Mouse (Mus musculus): ENCODE measurements around the gene B9d2.

Gene B9d2

DNA sequence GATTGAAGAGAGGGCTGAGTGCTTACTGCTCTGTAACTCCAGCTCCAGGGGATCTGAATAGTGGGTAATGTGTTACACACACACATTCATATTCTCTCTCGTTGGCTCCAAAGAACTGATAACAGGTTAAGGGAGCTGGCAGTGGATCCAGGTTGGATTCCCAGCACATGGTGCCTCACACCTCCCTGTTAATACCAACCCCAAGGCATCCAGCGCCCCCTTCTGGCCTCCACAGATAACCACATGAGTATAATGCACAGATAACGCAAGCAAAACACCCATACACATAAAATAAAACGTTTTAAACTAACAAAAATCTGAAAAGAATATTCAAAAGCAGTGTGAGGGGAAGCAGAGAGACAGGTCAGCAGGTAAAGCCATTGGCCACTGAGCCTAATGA, 8.1 kb upstream of the B9d2 start:
- ATAC-seq (ENCODE audit: insufficient number of reproducible peaks, low FRiP score, low TSS enrichment): no peak

DNA sequence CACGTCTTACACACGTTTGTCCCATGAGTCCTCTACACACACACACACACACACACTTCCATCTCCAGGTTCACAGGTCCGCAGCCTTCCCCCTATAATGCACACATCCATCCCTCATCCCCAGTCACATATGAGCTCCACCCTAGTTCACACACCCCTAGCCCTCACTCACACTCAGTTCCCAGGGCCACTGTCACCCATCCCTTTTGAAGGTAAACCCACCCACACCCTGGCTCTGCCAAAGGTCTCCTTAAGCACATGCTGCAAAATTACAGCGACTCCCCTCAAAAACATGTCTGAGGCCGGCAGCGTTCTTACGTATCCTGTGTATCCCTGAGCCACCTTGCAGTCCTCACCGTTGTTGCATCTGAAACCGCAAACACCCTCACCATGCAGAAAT, 6.3 kb upstream of the B9d2 start:
- ATAC-seq (ENCODE audit: insufficient number of reproducible peaks, low FRiP score, low TSS enrichment): no peak

DNA sequence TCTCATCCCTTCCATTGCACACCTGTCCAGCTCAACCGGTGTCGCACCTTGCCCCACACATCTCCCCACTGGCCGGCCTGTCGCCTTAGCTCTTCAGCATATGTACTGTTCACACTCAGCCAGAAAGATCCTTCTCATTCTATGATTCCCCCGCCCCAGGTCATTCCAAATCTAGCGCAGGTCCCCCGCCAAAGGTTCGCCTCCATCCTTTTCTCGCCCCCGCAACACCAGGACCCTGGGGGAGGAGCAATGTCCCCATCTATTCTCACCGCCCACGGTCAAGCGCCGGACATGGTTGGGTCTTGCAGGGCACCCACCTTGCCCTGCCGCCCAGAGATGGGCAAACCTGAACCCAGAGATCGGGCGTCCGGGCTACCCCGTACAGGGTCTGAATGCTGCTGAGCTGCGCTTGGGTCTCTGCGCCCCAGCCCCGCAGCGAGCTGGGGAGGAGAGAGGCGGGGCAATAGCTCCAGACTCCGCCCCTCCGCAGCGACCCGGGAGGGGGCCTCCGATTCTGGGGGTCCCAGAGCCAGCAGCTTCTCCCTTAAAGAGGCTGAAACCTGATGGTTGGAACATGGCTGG, 5.8 kb upstream of the B9d2 start, which contains the start of gene Tmem91:
Gene Tmem91, minus strand, starts transcription at position 448 of the 582 bp plus-strand sequence.
- ATAC-seq (ENCODE audit: insufficient number of reproducible peaks, low FRiP score, low TSS enrichment): no peak

DNA sequence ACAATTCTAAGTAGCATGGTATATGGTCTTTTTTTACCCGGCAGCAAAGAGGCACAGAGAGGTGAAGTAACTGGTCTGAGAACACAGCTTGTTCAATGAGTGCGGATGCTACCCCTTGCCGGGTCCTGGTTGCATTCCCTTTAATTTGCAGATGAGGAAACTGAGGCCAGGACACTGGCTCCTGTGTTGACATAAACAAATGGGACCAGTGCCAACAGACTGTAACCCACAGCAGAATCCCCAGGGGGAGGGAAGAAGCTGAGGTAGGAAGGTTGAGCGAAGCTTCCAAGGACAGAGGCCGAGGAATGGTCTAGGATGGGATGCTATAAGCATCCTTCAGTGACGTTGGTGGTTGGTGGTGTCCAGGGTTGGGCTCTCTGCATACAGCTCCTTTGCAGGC, 5.2 kb upstream of the B9d2 start:
- no peak for ATAC-seq (ENCODE audit: insufficient number of reproducible peaks, low FRiP score, low TSS enrichment)

DNA sequence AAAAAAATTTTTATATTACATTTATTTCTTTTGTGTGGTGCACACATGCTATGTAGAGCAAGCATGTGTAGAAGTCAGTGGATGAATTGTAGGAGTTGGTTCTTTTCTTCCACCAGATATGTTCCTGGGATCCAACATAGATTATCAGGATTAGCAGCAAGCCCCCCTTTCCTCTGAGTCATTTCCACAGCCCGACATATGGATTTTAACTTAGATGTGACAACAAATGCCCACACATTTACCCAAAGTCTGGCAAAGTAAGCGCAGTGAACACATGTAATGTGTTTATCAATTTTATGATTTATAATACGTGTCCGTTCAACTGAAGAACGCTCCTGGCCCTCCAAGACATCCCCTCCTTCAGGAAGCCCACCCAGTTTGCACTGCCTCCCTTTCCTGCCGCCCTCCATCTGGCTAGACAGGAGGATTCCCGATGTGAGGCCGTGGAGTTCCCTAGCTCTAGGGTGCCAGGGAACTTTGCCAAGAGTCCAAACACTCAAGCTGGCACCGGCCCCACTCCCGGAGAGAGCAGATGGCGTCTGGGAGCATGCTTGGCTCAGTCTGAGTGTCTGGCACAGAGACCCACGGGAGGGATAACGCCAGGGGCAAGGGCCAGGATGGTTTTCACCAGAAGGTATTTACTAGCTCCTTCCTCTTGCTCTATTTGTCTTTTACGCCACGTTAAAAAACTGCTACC, 4.3 kb upstream of the B9d2 start:
- peak; percentile 82 for ATAC-seq (ENCODE audit: insufficient number of reproducible peaks, low FRiP score, low TSS enrichment)

DNA sequence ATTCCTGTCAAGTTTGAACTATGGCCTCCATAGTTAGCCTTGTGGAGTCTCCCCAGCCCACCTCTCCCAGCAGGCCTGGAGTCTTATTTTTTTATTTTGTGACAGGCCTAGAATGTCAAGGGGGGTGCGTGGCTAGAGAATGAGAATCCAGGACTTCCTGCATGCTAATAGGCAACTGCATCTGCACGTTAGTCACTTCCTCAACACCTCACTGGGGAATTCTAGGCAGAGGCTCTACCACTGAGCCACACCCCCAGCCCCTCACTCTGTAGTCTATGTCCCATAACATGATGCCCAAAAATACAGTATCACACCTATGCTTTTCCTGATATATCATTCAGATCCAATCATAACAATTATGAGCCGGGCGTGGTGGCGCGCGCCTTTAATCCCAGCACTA, 3.6 kb upstream of the B9d2 start:
- no peak for ATAC-seq (ENCODE audit: insufficient number of reproducible peaks, low FRiP score, low TSS enrichment)

- ATAC-seq (ENCODE audit: insufficient number of reproducible peaks, low FRiP score, low TSS enrichment): no peak
Measured at GRCm38 (mm10) chr7:25679971-25680370, 609 bp upstream of the B9d2 start.

GRCm38 (mm10) chr7:25681341-25682231, 1.0 kb downstream of the B9d2 start:
- ATAC-seq (ENCODE audit: insufficient number of reproducible peaks, low FRiP score, low TSS enrichment): no peak

GRCm38 (mm10) chr7:25683474-25684180, 3.0 kb downstream of the B9d2 start:
- no peak for ATAC-seq (ENCODE audit: insufficient number of reproducible peaks, low FRiP score, low TSS enrichment)

DNA sequence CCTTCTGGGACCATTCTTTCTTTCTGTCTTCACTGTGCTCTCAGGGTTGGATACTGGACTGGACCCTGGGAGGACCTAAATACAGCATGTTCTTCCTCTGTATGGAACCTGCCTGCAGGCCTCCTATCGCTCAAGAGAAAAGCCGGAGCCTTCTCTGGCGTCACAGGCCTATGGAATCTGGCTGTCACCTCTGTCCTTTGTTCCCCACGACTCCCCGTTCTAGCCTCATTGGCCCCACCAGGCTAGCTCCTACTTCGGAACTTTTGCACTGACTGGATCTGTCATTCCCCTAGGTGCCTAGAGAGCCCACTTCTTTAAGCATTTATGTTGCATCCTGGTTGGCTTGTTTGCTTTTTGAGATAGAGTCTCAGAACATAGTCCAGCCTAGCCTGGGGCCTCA, 4.1 kb downstream of the B9d2 start:
- ATAC-seq (ENCODE audit: insufficient number of reproducible peaks, low FRiP score, low TSS enrichment): no peak

DNA sequence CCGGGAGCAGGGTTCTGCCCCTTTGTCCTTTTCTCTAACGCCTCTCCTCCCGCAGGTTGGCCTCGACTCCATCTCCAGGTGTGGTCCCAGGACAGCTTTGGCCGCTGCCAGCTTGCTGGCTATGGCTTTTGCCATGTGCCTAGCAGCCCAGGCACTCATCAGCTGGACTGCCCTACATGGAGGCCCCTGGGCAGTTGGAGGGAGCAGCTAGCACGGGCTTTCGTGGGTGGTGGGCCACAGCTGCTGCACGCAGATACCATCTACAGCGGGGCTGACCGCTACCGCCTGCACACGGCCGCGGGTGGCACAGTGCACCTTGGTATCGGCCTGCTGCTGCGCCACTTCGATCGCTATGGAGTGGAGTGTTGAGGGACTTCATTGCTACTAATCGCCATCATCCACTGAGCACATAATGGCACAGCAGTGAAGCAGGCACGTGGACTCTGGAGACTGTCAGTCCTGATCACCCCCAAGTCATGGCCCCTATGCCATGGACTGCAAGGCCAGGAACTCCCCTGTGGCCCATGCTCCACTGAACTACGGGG, 5.4 kb downstream of the B9d2 start:
- no peak for ATAC-seq (ENCODE audit: insufficient number of reproducible peaks, low FRiP score, low TSS enrichment)

GRCm38 (mm10) chr7:25686680-25687531, 6.3 kb downstream of the B9d2 start, which contains the start of gene Tgfb1:
Gene Tgfb1 (plus strand): TSS chr7:25687002.
- ATAC-seq (ENCODE audit: insufficient number of reproducible peaks, low FRiP score, low TSS enrichment): no peak

- ATAC-seq (ENCODE audit: insufficient number of reproducible peaks, low FRiP score, low TSS enrichment): no peak
Measured at GRCm38 (mm10) chr7:25687811-25688401, 7.3 kb downstream of the B9d2 start.

- no peak for ATAC-seq (ENCODE audit: insufficient number of reproducible peaks, low FRiP score, low TSS enrichment)
Measured at GRCm38 (mm10) chr7:25688810-25689586, 8.4 kb downstream of the B9d2 start.

DNA sequence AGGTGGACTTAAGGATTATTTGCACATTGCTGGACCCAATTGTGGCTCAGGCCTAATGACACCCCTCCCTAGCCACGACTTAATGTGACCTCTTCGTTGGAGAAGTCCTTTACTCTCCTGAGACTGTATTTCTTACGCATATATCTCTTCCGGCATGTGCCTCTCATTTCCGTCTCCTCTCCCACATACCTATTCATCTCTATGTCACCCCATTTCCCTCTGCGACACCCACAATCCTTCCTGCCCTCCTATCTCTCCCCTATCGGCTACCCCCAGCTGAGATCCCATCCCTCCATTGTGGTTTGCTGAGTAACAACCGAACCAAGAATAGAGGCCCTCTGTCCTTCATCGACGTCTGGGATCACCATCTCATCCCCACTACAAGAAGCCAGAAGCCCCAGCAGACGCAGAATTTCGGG, 9.0 kb downstream of the B9d2 start:
- no peak for ATAC-seq (ENCODE audit: insufficient number of reproducible peaks, low FRiP score, low TSS enrichment)

GRCm38 (mm10) chr7:25690051-25690450, 9.5 kb downstream of the B9d2 start:
- ATAC-seq (ENCODE audit: insufficient number of reproducible peaks, low FRiP score, low TSS enrichment): no peak

GRCm38 (mm10) chr7:25694104-25694503, 13.5 kb downstream of the B9d2 start:
- ATAC-seq (ENCODE audit: insufficient number of reproducible peaks, low FRiP score, low TSS enrichment): no peak

DNA sequence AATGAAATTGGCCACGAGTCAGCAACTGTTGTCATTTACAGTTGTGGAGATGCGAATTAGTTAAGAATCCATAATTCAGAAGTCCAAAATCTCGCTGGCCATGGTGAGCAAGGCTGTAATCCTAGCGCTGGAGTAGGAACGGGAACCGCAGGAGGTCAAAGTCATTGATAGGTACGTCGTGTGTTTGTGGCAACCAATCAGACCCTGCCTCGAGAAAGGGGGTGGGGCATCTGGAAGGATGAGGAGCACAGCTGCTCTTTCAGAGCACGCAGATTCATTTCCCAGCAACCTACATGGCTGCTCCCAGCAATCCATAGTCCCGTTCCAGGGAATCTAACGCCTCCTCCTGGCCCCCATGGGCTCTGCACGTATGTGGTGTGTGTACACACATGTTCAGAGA, 19.3 kb downstream of the B9d2 start:
- no peak for ATAC-seq (ENCODE audit: insufficient number of reproducible peaks, low FRiP score, low TSS enrichment)

Data from cerebellum, adult (tissue).